Mouse (Mus musculus) spleen, postnatal 4 days (tissue): ENCODE data around the gene Cyp2c37.
"Not testable (repeated sequence)": the region's sequence is repeated elsewhere in the genome, so short reads cannot be mapped to it uniquely, and the experiment has no call there.

ENCODE experiments used
- DNase-seq, 2 experiments: peaks; one replicate each; pipeline ENCODE4 v3.0.0; 2022; ENCODE audit warnings: low spot score in 2 of 2

Gene Cyp2c37

GRCm38 (mm10) chr19:39992140-39992539, at the start of gene Cyp2c37:
TSS of gene Cyp2c37 (plus strand) at chr19:39992424.
- not testable (repeated sequence) for DNase-seq

DNA sequence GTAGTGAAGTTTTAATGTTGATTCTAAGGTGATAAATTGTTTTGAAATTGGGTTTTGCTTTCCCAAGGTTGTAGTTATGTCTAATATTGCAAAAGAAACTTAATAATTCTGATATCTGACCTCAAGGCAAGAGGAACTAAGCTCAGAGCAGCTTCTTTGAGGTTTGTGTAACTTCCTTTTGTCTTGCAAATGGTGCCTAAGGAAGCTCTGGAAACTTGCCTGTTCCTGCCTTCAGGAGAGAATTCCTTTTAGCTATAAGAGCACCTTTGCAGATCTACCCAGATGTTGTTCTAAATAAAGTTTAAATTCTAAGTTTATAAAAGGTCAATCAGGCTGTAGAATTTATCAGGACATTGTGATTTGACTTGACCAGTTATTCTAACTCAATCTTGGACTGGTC, 31.4 kb upstream of the Cyp2c37 start:
- DNase-seq = not testable (repeated sequence)

- not testable (repeated sequence) for DNase-seq
Observed at GRCm38 (mm10) chr19:39971096-39971495, 21.1 kb upstream of the Cyp2c37 start.

GRCm38 (mm10) chr19:39989471-39989870, 2.8 kb upstream of the Cyp2c37 start:
- no peak for DNase-seq
